8 mouse cellular contexts compared by ENCODE assay signal in the genomic region with DNA sequence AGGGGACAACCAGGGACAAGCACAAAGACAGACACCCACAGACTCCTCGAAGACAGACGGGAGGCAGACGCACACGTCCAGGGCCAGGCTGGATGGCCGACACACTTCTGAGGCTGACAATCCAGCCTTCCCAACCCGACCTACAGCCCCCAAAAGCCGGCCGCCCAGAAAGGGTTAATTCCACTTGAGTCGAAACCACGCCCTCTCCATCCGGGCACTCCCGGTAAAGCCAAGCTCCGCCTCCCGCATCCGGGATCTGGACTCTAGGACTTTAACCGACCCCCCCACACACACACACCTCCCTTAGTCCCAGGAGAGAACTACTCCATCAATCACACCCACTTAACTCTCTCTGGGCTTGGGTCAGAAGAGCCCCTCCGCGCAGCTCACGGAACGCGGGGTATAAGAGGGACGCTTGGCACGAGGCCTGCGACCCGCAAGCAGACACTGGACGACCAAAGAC. TPM values are rescaled to one million over a fixed set of nuclear protein-coding genes. Genes with fewer than 3 reads are reported as not detected.
DNase-seq lines count a peak whose midpoint lies in the region; ATAC-seq and TF ChIP-seq lines count a peak whose summit lies in the region.

No protein-coding gene starts in this region.

- H3K4me2 ChIP-seq in forebrain, embryonic 16.5 days (ENCODE audit: low read length), result peak overlapping the region; percentile 96
- H3K4me2 ChIP-seq in lung, embryonic 15.5 days, result peak overlapping the region; percentile 99

- intact Hi-C loops in heart, postnatal 36 days (cut with DNase I), result loop anchor here (10.0 kb wide), 2 partner anchors 584 to 824 kb away; partner anchors contain the start of genes 0610010K14Rik, Gabarap, Gm21988 and Phf23

- H3K27ac ChIP-seq in ES-E14 (ENCODE audit: insufficient read depth, low read depth, low read length, poor library complexity, severe bottlenecking), result no peak overlapping the region
- H3K27ac ChIP-seq in forebrain, embryonic 16.5 days (ENCODE audit: low read length), result peak overlapping the region; percentile 91
- H3K27ac ChIP-seq in lung, embryonic 15.5 days, result peak overlapping the region; percentile 99

- peak; percentile 98 for DNase-seq in ES-E14 (ENCODE audit: low read depth, low spot score)
- peak; percentile 94 for DNase-seq in cerebellum, adult 18-20 months
- peak; percentile 93 to 95 for DNase-seq in heart, postnatal 36 days
- peak; percentile 90 to 92 for DNase-seq in layer of hippocampus, adult 8-10 months (ENCODE audit: low spot score in 2 of 2)
- DNase-seq in ovary, postnatal 10 days (ENCODE audit: low spot score), result peak; percentile 92
- peak; percentile 88 to 93 for DNase-seq in thymus, postnatal 10 days (ENCODE audit: low spot score in 2 of 2)

- H3K27me3 ChIP-seq in forebrain, embryonic 16.5 days (replicated peaks; ENCODE audit: control insufficient read depth, insufficient read depth, low read length), result no peaks in the 10 kb centered on the region
- no peaks in the 10 kb centered on the region for H3K27me3 ChIP-seq in lung, embryonic 15.5 days

- peaks cover 4 to 32% of the 10 kb centered on the region in 2 experiments; a peak in 3 of 4 replicates for H3K4me1 ChIP-seq in ES-E14 (ENCODE audit: control insufficient read depth in 2 of 2, insufficient read depth in 2 of 2, low read length in 2 of 2, poor library complexity in 1 of 2)
- peaks cover 56% of the 10 kb centered on the region for H3K4me1 ChIP-seq in forebrain, embryonic 16.5 days (replicated peaks; ENCODE audit: control insufficient read depth, insufficient read depth, low read length)
- H3K4me1 ChIP-seq in lung, embryonic 15.5 days, result peaks cover 53% of the 10 kb centered on the region

- in situ Hi-C loops in ES-E14 (cut with MboI; ENCODE audit: low sequenced_read_pairs in 2 of 2, unreplicated experiment in 2 of 2), result no loop called here

- 0% methylated on average over 26 of the region's 26 CpGs for WGBS in forebrain, embryonic 16.5 days
- WGBS in lung, embryonic 15.5 days, result under 1% methylated on average over 26 of the region's 26 CpGs

- H3K36me3 ChIP-seq in ES-E14 (ENCODE audit: control insufficient read depth, insufficient read depth, low read length, poor library complexity, severe bottlenecking), result peaks cover 15% of the 10 kb centered on the region
- H3K36me3 ChIP-seq in forebrain, embryonic 16.5 days (ENCODE audit: control insufficient read depth, insufficient read depth), result peaks cover 17% of the 10 kb centered on the region
- H3K36me3 ChIP-seq in lung, embryonic 15.5 days, result peaks cover 19% of the 10 kb centered on the region

- peak overlapping the region; percentile 81 for H3K9ac ChIP-seq in ES-E14 (ENCODE audit: insufficient read depth, low read depth, low read length, poor library complexity, severe bottlenecking)
- peak overlapping the region; percentile 89 for H3K9ac ChIP-seq in forebrain, embryonic 16.5 days (replicated peaks; ENCODE audit: low read depth, low read length)
- peak overlapping the region; percentile 81 for H3K9ac ChIP-seq in lung, embryonic 15.5 days

- no peaks in the 10 kb centered on the region for H3K9me3 ChIP-seq in ES-E14 (ENCODE audit: control insufficient read depth, insufficient read depth, low read depth, low read length)
- no peaks in the 10 kb centered on the region for H3K9me3 ChIP-seq in forebrain, embryonic 16.5 days (ENCODE audit: control insufficient read depth, low read length)
- no peaks in the 10 kb centered on the region for H3K9me3 ChIP-seq in lung, embryonic 15.5 days

- H3K4me3 ChIP-seq in ES-E14 (ENCODE audit: insufficient read depth in 1 of 2, low read depth in 1 of 2, low read length in 2 of 2, poor library complexity in 1 of 2, severe bottlenecking in 1 of 2), result peak overlapping the region; percentile 74 to 94
- peak overlapping the region; percentile 86 for H3K4me3 ChIP-seq in forebrain, embryonic 16.5 days (replicated peaks; ENCODE audit: low read length)
- peak overlapping the region; percentile 63 for H3K4me3 ChIP-seq in lung, embryonic 15.5 days

- ATAC-seq in forebrain, embryonic 16.5 days, result peak; percentile 18
- peak; percentile 40 for ATAC-seq in lung, embryonic 15.5 days (ENCODE audit: borderline replicate concordance, extremely low read depth, low FRiP score, low TSS enrichment)

TF ChIP-seq in ES-E14, 5 proteins besides CTCF, POLR2A, EP300 and RAD21:
- TF ChIP-seq ZNF384 (IDR thresholded peaks at IDR 0.05; ENCODE audit: low read depth, low read length), result no peak
- TF ChIP-seq MAFK (IDR thresholded peaks at IDR 0.05; ENCODE audit: insufficient read depth, low read depth, low read length), result no peak
- no peak for TF ChIP-seq ZC3H11A (IDR thresholded peaks at IDR 0.05; ENCODE audit: borderline replicate concordance, low read depth, low read length)
- no peak for TF ChIP-seq CHD2 (IDR thresholded peaks at IDR 0.05; ENCODE audit: low read depth, low read length)
- TF ChIP-seq HCFC1 (IDR thresholded peaks at IDR 0.05; ENCODE audit: borderline replicate concordance, insufficient read depth, low read length), result no peak; the same call in 1 of the 2 replicates

RNA-seq across cellular contexts. Expression of gene Kdm6b, which starts 2.4 kb away (rescaled TPM):
- 7.9 and 9.4 TPM in 2 replicates for total RNA-seq in ES-E14 (2012; rRNA removed)
- 48.4 and 52.8 TPM in 2 replicates for polyA plus RNA-seq in forebrain, embryonic 16.5 days (2015; fragmentation: Nextera tagmentation; extraction: Ambion mirVana)
- 10 to 100 TPM; 26.1 to 29.1 TPM for total RNA-seq in heart, postnatal 36 days (2021)
- 10 to 100 TPM; 32.3 to 36.4 (median 34.8) TPM for total RNA-seq in layer of hippocampus, adult 8-10 months (2022)
- polyA plus RNA-seq in lung, embryonic 15.5 days (2015; fragmentation: Nextera tagmentation; extraction: Ambion mirVana), result 22.7 and 23.4 TPM in 2 replicates

RNA-seq across cellular contexts. Expression of gene Tmem88, which starts 13.1 kb away (rescaled TPM):
- total RNA-seq in ES-E14 (2012; rRNA removed), result 23.9 and 43.3 TPM in 2 replicates
- polyA plus RNA-seq in forebrain, embryonic 16.5 days (2015; fragmentation: Nextera tagmentation; extraction: Ambion mirVana), result 5.9 and 6.2 TPM in 2 replicates
- total RNA-seq in heart, postnatal 36 days (2021), result 10 to 100 TPM; 23.3 to 29.6 TPM
- total RNA-seq in layer of hippocampus, adult 8-10 months (2022), result 1 to 10 TPM; 2.2 to 2.8 (median 2.5) TPM
- polyA plus RNA-seq in lung, embryonic 15.5 days (2015; fragmentation: Nextera tagmentation; extraction: Ambion mirVana), result 46.7 and 49.8 TPM in 2 replicates

RNA-seq across cellular contexts. Expression of gene Cyb5d1, which starts 15.7 kb away (rescaled TPM):
- 18.8 and 29.0 TPM in 2 replicates for total RNA-seq in ES-E14 (2012; rRNA removed)
- polyA plus RNA-seq in forebrain, embryonic 16.5 days (2015; fragmentation: Nextera tagmentation; extraction: Ambion mirVana), result 42.5 and 44.2 TPM in 2 replicates
- total RNA-seq in heart, postnatal 36 days (2021), result 10 to 100 TPM; 29.6 to 31.8 TPM
- 10 to 100 TPM; 37.5 to 51.2 (median 46.5) TPM for total RNA-seq in layer of hippocampus, adult 8-10 months (2022)
- polyA plus RNA-seq in lung, embryonic 15.5 days (2015; fragmentation: Nextera tagmentation; extraction: Ambion mirVana), result 28.4 and 31.5 TPM in 2 replicates

RNA-seq across cellular contexts. Expression of gene Naa38, which starts 15.8 kb away (rescaled TPM):
- 191 and 202 TPM in 2 replicates for total RNA-seq in ES-E14 (2012; rRNA removed)
- 79.2 and 86.1 TPM in 2 replicates for polyA plus RNA-seq in forebrain, embryonic 16.5 days (2015; fragmentation: Nextera tagmentation; extraction: Ambion mirVana)
- total RNA-seq in heart, postnatal 36 days (2021), result 100 to 1,000 TPM; 101 to 103 TPM
- 100 to 1,000 TPM; 101 to 126 (median 111) TPM for total RNA-seq in layer of hippocampus, adult 8-10 months (2022)
- 151 and 168 TPM in 2 replicates for polyA plus RNA-seq in lung, embryonic 15.5 days (2015; fragmentation: Nextera tagmentation; extraction: Ambion mirVana)

RNA-seq across cellular contexts. Expression of gene Chd3, which starts 41.9 kb away (rescaled TPM):
- 21.6 and 27.0 TPM in 2 replicates for total RNA-seq in ES-E14 (2012; rRNA removed)
- 132 and 146 TPM in 2 replicates for polyA plus RNA-seq in forebrain, embryonic 16.5 days (2015; fragmentation: Nextera tagmentation; extraction: Ambion mirVana)
- 10 to 100 TPM; 21.8 to 22.8 TPM for total RNA-seq in heart, postnatal 36 days (2021)
- 100 to 1,000 TPM; 435 to 510 (median 495) TPM for total RNA-seq in layer of hippocampus, adult 8-10 months (2022)
- polyA plus RNA-seq in lung, embryonic 15.5 days (2015; fragmentation: Nextera tagmentation; extraction: Ambion mirVana), result 56.7 and 59.4 TPM in 2 replicates
